Mouse (Mus musculus) macrophage (primary cell): Measurements from ENCODE around the gene Ntn3. TPM values are rescaled to one million over a fixed set of nuclear protein-coding genes. Genes with fewer than 3 reads are reported as not detected.
A peak's percentile ranks its signal among the peaks of the same experiment; 100 is the strongest.

ENCODE experiments used
- H3K27ac ChIP-seq: fragments of 350-480 bp; formaldehyde crosslinking; 2 replicates; pipeline ENCODE4 v1.9.0; 2021
- H3K36me3 ChIP-seq: fragments of 350-480 bp; formaldehyde crosslinking; 2 replicates; pipeline ENCODE4 v1.9.0; 2021; ENCODE audit errors: inconsistent target
- H3K4me3 ChIP-seq: fragments of 350-480 bp; formaldehyde crosslinking; 2 replicates; pipeline ENCODE4 v1.9.0; 2021; ENCODE audit errors: inconsistent target
- H3K79me2 ChIP-seq: fragments of 350-480 bp; formaldehyde crosslinking; 2 replicates; pipeline ENCODE4 v1.9.0; 2021; ENCODE audit errors: inconsistent target
- WGBS: methylation state at CpG from one replicate; pipeline ENCODE4 v1.1.7; 2026; ENCODE audit warnings: inconsistent platforms; ENCODE audit not compliant: missing documents; 5-methylcytosine and 5-hydroxymethylcytosine counted together
- polyA plus RNA-seq: library from polyadenylated mRNA; stranded (reverse); fragments of 250-400 nt; gene quantifications from 3 replicates; pipeline ENCODE4 v1.2.4, GENCODE M21; 2018; ENCODE audit warnings: inconsistent platforms

Ntn3 gene
- polyA plus RNA-seq, 1 experiment from 2014 or later: not detected

- Histone ChIP-seq H3K27ac (peak within 1 kb of the TSS; percentile 39), H3K36me3 (no peaks in the 10 kb centered on the region), H3K79me2 (peaks cover 48% of the 10 kb centered on the region), H3K4me3 (peak within 1 kb of the TSS; percentile 65)
- under 1% methylated on average over 65 of the region's 65 CpGs for WGBS
Measured at GRCm38 (mm10) chr17:24205284-24205888, 3.9 kb downstream of the Ntn3 start, which contains the start of gene Tbc1d24. Gene Tbc1d24, minus strand, starts transcription at chr17:24205562.

- 8% methylated on average over 7 of the region's 7 CpGs for WGBS
- H3K79me2 ChIP-seq: peaks cover 53% of the 10 kb centered on the region
- 0 out of 2 replicates have a peak overlapping the region, but pooled peaks have one; percentile 17 for H3K27ac ChIP-seq
Measured at GRCm38 (mm10) chr17:24204846-24205245, 4.5 kb downstream of the Ntn3 start.

GRCm38 (mm10) chr17:24203611-24204534 lies 5.5 kb downstream of the Ntn3 start:
- Histone ChIP-seq H3K36me3 (no peaks in the 10 kb centered on the region), H3K4me3 (no peak overlapping the region), H3K79me2 (peaks cover 63% of the 10 kb centered on the region), H3K27ac (no peak overlapping the region)
- WGBS: 91% methylated on average over 3 of the region's 3 CpGs

More at GRCm38 (mm10) chr17:24204846-24205245, 4.5 kb downstream of the Ntn3 start:
- Histone ChIP-seq H3K4me3 (peak overlapping the region; percentile 65), H3K36me3 (no peaks in the 10 kb centered on the region)

- 95% methylated on average over 4 of the region's 4 CpGs for WGBS
- Histone ChIP-seq H3K27ac (no peak overlapping the region), H3K79me2 (peaks cover 71% of the 10 kb centered on the region), H3K4me3 (no peak overlapping the region), H3K36me3 (no peaks in the 10 kb centered on the region)
Measured at GRCm38 (mm10) chr17:24203068-24203467, 6.3 kb downstream of the Ntn3 start.

- WGBS: 93% methylated on average over 4 of the region's 4 CpGs
- H3K79me2 ChIP-seq: peaks cover 91% of the 10 kb centered on the region
- H3K27ac ChIP-seq: no peak overlapping the region
- H3K36me3 ChIP-seq: no peaks in the 10 kb centered on the region
- H3K4me3 ChIP-seq: no peak overlapping the region
Measured at GRCm38 (mm10) chr17:24201092-24201491, 8.2 kb downstream of the Ntn3 start.

- 100% methylated on average over 2 of the region's 4 CpGs for WGBS
- H3K27ac ChIP-seq: no peak overlapping the region
- H3K36me3 ChIP-seq: no peaks in the 10 kb centered on the region
- H3K79me2 ChIP-seq: peaks cover 100% of the 10 kb centered on the region
- no peak overlapping the region for H3K4me3 ChIP-seq
Measured at GRCm38 (mm10) chr17:24199741-24200140, 9.6 kb downstream of the Ntn3 start.

GRCm38 (mm10) chr17:24199252-24199651 lies 10.1 kb downstream of the Ntn3 start:
- Histone ChIP-seq H3K27ac (no peak overlapping the region), H3K79me2 (peaks cover 99% of the 10 kb centered on the region), H3K36me3 (no peaks in the 10 kb centered on the region), H3K4me3 (no peak overlapping the region)
- 90% methylated on average over 3 of the region's 4 CpGs for WGBS

- no peak overlapping the region for H3K4me3 ChIP-seq
- WGBS: 93% methylated on average over 15 of the region's 15 CpGs
- no peak overlapping the region for H3K27ac ChIP-seq
- peaks cover 94% of the 10 kb centered on the region for H3K79me2 ChIP-seq
- no peaks in the 10 kb centered on the region for H3K36me3 ChIP-seq
Measured at GRCm38 (mm10) chr17:24197032-24197824, 12.1 kb downstream of the Ntn3 start.

GRCm38 (mm10) chr17:24195349-24195748 lies 14.0 kb downstream of the Ntn3 start:
- 83% methylated on average over 2 of the region's 2 CpGs for WGBS
- H3K36me3 ChIP-seq: no peaks in the 10 kb centered on the region
- H3K27ac ChIP-seq: no peak overlapping the region
- peaks cover 94% of the 10 kb centered on the region for H3K79me2 ChIP-seq
- no peak overlapping the region for H3K4me3 ChIP-seq

GRCm38 (mm10) chr17:24193769-24194168 lies 15.6 kb downstream of the Ntn3 start:
- Histone ChIP-seq H3K36me3 (no peaks in the 10 kb centered on the region), H3K27ac (no peak overlapping the region), H3K79me2 (peaks cover 84% of the 10 kb centered on the region; the same call in 1 of the 2 replicates), H3K4me3 (no peak overlapping the region)
- WGBS: 90% methylated on average over 3 of the region's 5 CpGs

- peak overlapping the region; percentile 19 for H3K27ac ChIP-seq
- no peak overlapping the region for H3K4me3 ChIP-seq
- WGBS: 85% methylated on average over 7 of the region's 8 CpGs
- peaks cover 79% of the 10 kb centered on the region; the same call in 1 of the 2 replicates for H3K79me2 ChIP-seq
- no peaks in the 10 kb centered on the region; the same call in 1 of the 2 replicates for H3K36me3 ChIP-seq
Measured at GRCm38 (mm10) chr17:24193268-24193667, 16.1 kb downstream of the Ntn3 start.

GRCm38 (mm10) chr17:24192848-24193247 lies 16.5 kb downstream of the Ntn3 start:
- 23% methylated on average over 8 of the region's 8 CpGs for WGBS
- Histone ChIP-seq H3K79me2 (peaks cover 74% of the 10 kb centered on the region; the same call in 1 of the 2 replicates), H3K4me3 (no peak overlapping the region), H3K27ac (peak overlapping the region; percentile 19), H3K36me3 (no peaks in the 10 kb centered on the region; the same call in 1 of the 2 replicates)

- Histone ChIP-seq H3K36me3 (no peaks in the 10 kb centered on the region; the same call in 1 of the 2 replicates), H3K79me2 (peaks cover 61% of the 10 kb centered on the region; the same call in 1 of the 2 replicates), H3K4me3 (no peak overlapping the region), H3K27ac (no peak overlapping the region)
- 51% methylated on average over 4 of the region's 4 CpGs for WGBS
Measured at GRCm38 (mm10) chr17:24191481-24191880, 17.9 kb downstream of the Ntn3 start.

GRCm38 (mm10) chr17:24190934-24191333 lies 18.4 kb downstream of the Ntn3 start:
- Histone ChIP-seq H3K79me2 (peaks cover 55% of the 10 kb centered on the region; the same call in 1 of the 2 replicates), H3K4me3 (no peak overlapping the region), H3K27ac (no peak overlapping the region), H3K36me3 (peaks cover under 1% of the 10 kb centered on the region; the same call in 1 of the 2 replicates)
- WGBS: 58% methylated on average over 2 of the region's 2 CpGs
